Mouse (Mus musculus): Measurements from ENCODE around the gene Atp6v1e2. TPM values are rescaled to one million over a fixed set of nuclear protein-coding genes. Genes with fewer than 3 reads are reported as not detected.

Gene Atp6v1e2
- not detected in 2 replicates for polyA plus RNA-seq (2016; fragmentation: Nextera tagmentation; extraction: Ambion mirVana)

GRCm38 (mm10) chr17:86947840-86948796 lies at the start of gene Atp6v1e2:
Atp6v1e2 (minus strand) TSS chr17:86947897.
- Histone ChIP-seq H3K36me3 (no peaks in the 10 kb centered on the region), H3K4me2 (no peak within 1 kb of the TSS), H3K4me3 (no peak within 1 kb of the TSS), H3K27me3 (replicated peaks) (no peaks in the 10 kb centered on the region), H3K9ac (no peak within 1 kb of the TSS), H3K9me3 (replicated peaks) (no peaks in the 10 kb centered on the region), H3K27ac (ENCODE audit: poor library complexity, severe bottlenecking) (no peak within 1 kb of the TSS), H3K4me1 (replicated peaks) (no peaks in the 10 kb centered on the region)
- ATAC-seq (ENCODE audit: insufficient number of reproducible peaks, low FRiP score) = no peak
- 84% methylated on average over 28 of the region's 28 CpGs for WGBS

GRCm38 (mm10) chr17:86997323-86997722 lies 49.6 kb upstream of the Atp6v1e2 start:
- Histone ChIP-seq H3K4me1 (replicated peaks) (no peaks in the 10 kb centered on the region), H3K27me3 (replicated peaks) (no peaks in the 10 kb centered on the region), H3K36me3 (peaks cover 32% of the 10 kb centered on the region), H3K4me2 (no peak overlapping the region), H3K4me3 (no peak overlapping the region), H3K9ac (no peak overlapping the region), H3K27ac (ENCODE audit: poor library complexity, severe bottlenecking) (no peak overlapping the region), H3K9me3 (replicated peaks) (no peaks in the 10 kb centered on the region)
- WGBS = 86% methylated on average over 6 of the region's 6 CpGs
- ATAC-seq (ENCODE audit: insufficient number of reproducible peaks, low FRiP score) = no peak

- H3K9ac ChIP-seq = no peak overlapping the region
- H3K4me3 ChIP-seq = no peak overlapping the region
- H3K27ac ChIP-seq (ENCODE audit: poor library complexity, severe bottlenecking) = no peak overlapping the region
- H3K9me3 ChIP-seq (replicated peaks) = no peaks in the 10 kb centered on the region
- no peaks in the 10 kb centered on the region for H3K27me3 ChIP-seq (replicated peaks)
- peaks cover 11% of the 10 kb centered on the region for H3K36me3 ChIP-seq
- H3K4me2 ChIP-seq = no peak overlapping the region
- ATAC-seq (ENCODE audit: insufficient number of reproducible peaks, low FRiP score) = no peak
- peaks cover 47% of the 10 kb centered on the region for H3K4me1 ChIP-seq (replicated peaks)
- WGBS = 90% methylated on average over 8 of the region's 8 CpGs
Measured at GRCm38 (mm10) chr17:86991306-86991705, 43.6 kb upstream of the Atp6v1e2 start.

GRCm38 (mm10) chr17:86988601-86989184 lies 41.0 kb upstream of the Atp6v1e2 start:
- H3K9me3 ChIP-seq (replicated peaks) = no peaks in the 10 kb centered on the region
- no peak for ATAC-seq (ENCODE audit: insufficient number of reproducible peaks, low FRiP score)
- no peak overlapping the region for H3K4me2 ChIP-seq
- H3K9ac ChIP-seq = 0 out of 2 replicates have a peak overlapping the region, but pooled peaks have one; percentile 45
- no peak overlapping the region for H3K27ac ChIP-seq (ENCODE audit: poor library complexity, severe bottlenecking)
- H3K36me3 ChIP-seq = peaks cover 12% of the 10 kb centered on the region
- H3K4me3 ChIP-seq = no peak overlapping the region
- 52% methylated on average over 6 of the region's 6 CpGs for whole genome bisulfite sequencing
- H3K27me3 ChIP-seq (replicated peaks) = no peaks in the 10 kb centered on the region
- peaks cover 67% of the 10 kb centered on the region for H3K4me1 ChIP-seq (replicated peaks)

- Histone ChIP-seq H3K27ac (ENCODE audit: poor library complexity, severe bottlenecking) (no peak overlapping the region), H3K9me3 (replicated peaks) (no peaks in the 10 kb centered on the region), H3K27me3 (replicated peaks) (no peaks in the 10 kb centered on the region), H3K4me3 (no peak overlapping the region), H3K4me1 (replicated peaks) (peaks cover 67% of the 10 kb centered on the region), H3K36me3 (peaks cover 17% of the 10 kb centered on the region), H3K4me2 (no peak overlapping the region), H3K9ac (no peak overlapping the region)
- ATAC-seq (ENCODE audit: insufficient number of reproducible peaks, low FRiP score) = no peak
- WGBS = 85% methylated on average over 5 of the region's 5 CpGs
Measured at GRCm38 (mm10) chr17:86988161-86988560, 40.5 kb upstream of the Atp6v1e2 start.

GRCm38 (mm10) chr17:86986449-86987138 lies 38.9 kb upstream of the Atp6v1e2 start:
- 55% methylated on average over 17 of the region's 17 CpGs for whole genome bisulfite sequencing
- Histone ChIP-seq H3K27me3 (replicated peaks) (no peaks in the 10 kb centered on the region), H3K4me3 (no peak overlapping the region), H3K36me3 (peaks cover 27% of the 10 kb centered on the region), H3K27ac (ENCODE audit: poor library complexity, severe bottlenecking) (peak overlapping the region; percentile 53), H3K9ac (peak overlapping the region; percentile 59; the same call in 1 of the 2 replicates), H3K9me3 (replicated peaks) (no peaks in the 10 kb centered on the region), H3K4me2 (peak overlapping the region; percentile 53), H3K4me1 (replicated peaks) (peaks cover 76% of the 10 kb centered on the region)
- no peak for ATAC-seq (ENCODE audit: insufficient number of reproducible peaks, low FRiP score)

- no peaks in the 10 kb centered on the region for H3K9me3 ChIP-seq (replicated peaks)
- no peak overlapping the region for H3K4me3 ChIP-seq
- no peak overlapping the region for H3K9ac ChIP-seq
- no peak overlapping the region for H3K4me2 ChIP-seq
- 59% methylated on average over 9 of the region's 9 CpGs for WGBS
- no peaks in the 10 kb centered on the region for H3K27me3 ChIP-seq (replicated peaks)
- H3K4me1 ChIP-seq (replicated peaks) = peaks cover 41% of the 10 kb centered on the region
- peaks cover 52% of the 10 kb centered on the region for H3K36me3 ChIP-seq
- H3K27ac ChIP-seq (ENCODE audit: poor library complexity, severe bottlenecking) = no peak overlapping the region
- ATAC-seq (ENCODE audit: insufficient number of reproducible peaks, low FRiP score) = 0 out of 2 replicates have a peak, but pooled peaks have one; percentile 51
Measured at GRCm38 (mm10) chr17:86982497-86982896, 34.8 kb upstream of the Atp6v1e2 start.

GRCm38 (mm10) chr17:86981701-86982100 lies 34.0 kb upstream of the Atp6v1e2 start:
- Histone ChIP-seq H3K36me3 (peaks cover 54% of the 10 kb centered on the region), H3K4me2 (no peak overlapping the region), H3K27me3 (replicated peaks) (no peaks in the 10 kb centered on the region), H3K9ac (no peak overlapping the region), H3K27ac (ENCODE audit: poor library complexity, severe bottlenecking) (no peak overlapping the region), H3K4me1 (replicated peaks) (peaks cover 33% of the 10 kb centered on the region), H3K9me3 (replicated peaks) (no peaks in the 10 kb centered on the region), H3K4me3 (no peak overlapping the region)
- 97% methylated on average over 2 of the region's 2 CpGs for WGBS
- no peak for ATAC-seq (ENCODE audit: insufficient number of reproducible peaks, low FRiP score)

GRCm38 (mm10) chr17:86981205-86981604 lies 33.5 kb upstream of the Atp6v1e2 start:
- WGBS = 83% methylated on average over 1 of the region's 1 CpGs

GRCm38 (mm10) chr17:86978496-86978895 lies 30.8 kb upstream of the Atp6v1e2 start:
- Histone ChIP-seq H3K27ac (ENCODE audit: poor library complexity, severe bottlenecking) (no peak overlapping the region), H3K9me3 (replicated peaks) (no peaks in the 10 kb centered on the region), H3K27me3 (replicated peaks) (no peaks in the 10 kb centered on the region), H3K4me2 (no peak overlapping the region), H3K9ac (no peak overlapping the region), H3K4me1 (replicated peaks) (peaks cover 15% of the 10 kb centered on the region), H3K4me3 (no peak overlapping the region), H3K36me3 (peaks cover 68% of the 10 kb centered on the region)
- ATAC-seq (ENCODE audit: insufficient number of reproducible peaks, low FRiP score) = no peak
- WGBS = 82% methylated on average over 6 of the region's 6 CpGs

More at GRCm38 (mm10) chr17:86981205-86981604, 33.5 kb upstream of the Atp6v1e2 start:
- no peaks in the 10 kb centered on the region for H3K27me3 ChIP-seq (replicated peaks)
- peaks cover 57% of the 10 kb centered on the region for H3K36me3 ChIP-seq
- H3K4me1 ChIP-seq (replicated peaks) = peaks cover 31% of the 10 kb centered on the region
- H3K4me3 ChIP-seq = no peak overlapping the region
- H3K9ac ChIP-seq = no peak overlapping the region
- no peaks in the 10 kb centered on the region for H3K9me3 ChIP-seq (replicated peaks)
- no peak for ATAC-seq (ENCODE audit: insufficient number of reproducible peaks, low FRiP score)
- H3K27ac ChIP-seq (ENCODE audit: poor library complexity, severe bottlenecking) = no peak overlapping the region
- H3K4me2 ChIP-seq = no peak overlapping the region

GRCm38 (mm10) chr17:86976387-86976786 lies 28.7 kb upstream of the Atp6v1e2 start:
- H3K27me3 ChIP-seq (replicated peaks) = no peaks in the 10 kb centered on the region
- H3K27ac ChIP-seq (ENCODE audit: poor library complexity, severe bottlenecking) = no peak overlapping the region
- H3K36me3 ChIP-seq = peaks cover 70% of the 10 kb centered on the region
- no peak overlapping the region for H3K4me2 ChIP-seq
- ATAC-seq (ENCODE audit: insufficient number of reproducible peaks, low FRiP score) = no peak
- 66% methylated on average over 10 of the region's 10 CpGs for WGBS
- no peaks in the 10 kb centered on the region for H3K9me3 ChIP-seq (replicated peaks)
- H3K4me1 ChIP-seq (replicated peaks) = peaks cover 6% of the 10 kb centered on the region; the same call in 1 of the 2 replicates
- H3K9ac ChIP-seq = no peak overlapping the region
- no peak overlapping the region for H3K4me3 ChIP-seq

All from heart, embryonic 12.5 days (tissue).